Mouse (Mus musculus) mesoderm, embryonic 11.5 days (tissue): ENCODE results near the gene Pradc1.
A peak's percentile ranks its signal among the peaks of the same experiment; 100 is the strongest.

ENCODE experiments used
- DNase-seq: peaks from one replicate; pipeline ENCODE4 v3.0.0-alpha.2; 2012; ENCODE audit warnings: low read depth, low spot score

The Pradc1 gene

GRCm38 (mm10) chr6:85451664-85452410 is at the start of gene Pradc1:
Gene Pradc1, minus strand, starts transcription at chr6:85451970.
- peak; percentile 95 for DNase-seq

GRCm38 (mm10) chr6:85500416-85500815 is 48.6 kb upstream of the Pradc1 start:
- no peak for DNase-seq

- DNase-seq = no peak
Observed at GRCm38 (mm10) chr6:85498147-85498546, 46.4 kb upstream of the Pradc1 start.

GRCm38 (mm10) chr6:85496976-85497375 is 45.2 kb upstream of the Pradc1 start:
- DNase-seq = no peak

GRCm38 (mm10) chr6:85491606-85492005 is 39.8 kb upstream of the Pradc1 start:
- no peak for DNase-seq

- no peak for DNase-seq
Observed at GRCm38 (mm10) chr6:85490252-85490651, 38.5 kb upstream of the Pradc1 start.

DNA sequence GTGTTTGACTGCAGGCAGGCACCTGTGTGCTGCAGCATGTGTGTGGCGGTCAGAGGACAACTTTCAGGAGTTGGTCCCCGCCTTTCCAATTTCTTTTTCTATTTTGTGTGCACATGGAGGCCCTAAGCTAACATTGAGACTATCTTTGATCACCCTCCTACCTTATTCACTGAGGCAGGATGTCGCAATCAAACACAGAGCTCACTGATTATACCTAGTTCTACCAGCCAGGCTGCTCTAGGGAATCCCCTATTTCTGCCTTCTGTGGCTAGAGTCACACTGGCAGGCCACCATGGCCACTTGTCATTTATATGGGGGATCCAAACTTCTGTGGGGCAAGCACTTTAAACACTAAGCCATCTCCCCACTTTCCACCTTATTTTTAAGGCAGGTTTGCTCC is 37.9 kb upstream of the Pradc1 start:
- no peak for DNase-seq

GRCm38 (mm10) chr6:85488510-85488909 is 36.7 kb upstream of the Pradc1 start:
- no peak for DNase-seq

DNA sequence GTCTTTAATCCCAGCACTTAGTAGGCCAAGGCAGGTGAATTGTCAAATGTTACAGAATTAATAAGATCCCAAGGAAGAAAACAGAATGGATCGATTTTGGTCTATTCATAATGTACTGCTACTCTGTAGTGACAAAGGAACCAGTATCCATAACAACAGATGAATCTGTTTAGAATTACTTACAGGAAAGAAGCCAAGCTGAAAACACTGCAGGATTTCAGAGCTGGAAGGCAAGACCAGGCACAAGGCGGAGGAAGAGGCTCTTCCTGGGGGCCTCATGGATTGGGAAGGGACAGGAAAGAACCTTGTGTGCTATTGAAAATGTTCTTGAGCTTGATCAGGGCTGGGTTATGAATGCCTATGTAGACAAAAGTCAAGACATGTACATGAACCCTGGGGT is 34.0 kb upstream of the Pradc1 start:
- DNase-seq = no peak

DNA sequence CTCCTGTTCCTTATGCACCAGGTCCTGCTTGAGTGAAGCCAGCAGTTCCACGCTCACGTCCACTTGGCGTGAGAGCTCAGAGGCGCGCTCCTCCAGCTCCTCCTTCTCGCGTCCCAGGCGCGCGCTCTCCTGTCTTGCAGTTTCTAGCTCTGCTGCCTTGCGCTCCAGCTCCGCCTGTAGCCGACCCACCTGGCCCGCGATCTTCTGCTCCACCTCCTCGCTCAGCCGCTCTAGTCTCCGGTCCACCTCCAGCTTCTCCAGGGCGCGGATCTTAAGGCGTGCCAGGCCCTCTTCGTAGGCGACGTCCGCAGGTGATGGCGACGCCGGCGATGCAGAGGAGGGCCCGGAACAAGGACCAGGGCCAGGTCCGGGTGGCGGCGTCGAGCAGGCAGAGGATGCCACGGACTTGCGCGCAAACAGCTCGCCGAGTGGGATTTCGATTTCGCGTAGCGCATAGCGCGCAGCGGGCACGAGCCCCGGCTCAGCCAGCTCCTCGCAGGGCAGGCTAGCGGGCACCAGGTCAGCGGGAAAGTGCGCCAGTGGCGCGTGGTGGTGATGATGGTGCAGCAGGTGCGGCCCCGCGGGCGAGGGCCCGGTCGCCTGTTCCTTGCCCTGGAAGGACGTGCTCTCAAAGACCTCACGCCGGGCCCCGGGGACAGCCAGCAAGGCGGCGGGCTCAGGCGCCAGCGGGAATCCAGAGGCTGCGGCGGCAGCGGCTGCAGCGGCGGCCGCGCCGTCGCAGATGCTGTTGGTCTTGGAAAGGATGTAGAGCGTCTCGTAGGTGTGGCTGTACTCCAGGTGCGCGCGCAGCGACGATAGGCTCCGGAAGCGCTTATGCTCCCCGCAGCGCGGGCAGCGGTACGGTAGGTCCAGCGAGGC is 32.3 kb upstream of the Pradc1 start:
- DNase-seq = peak; percentile 39

- no peak for DNase-seq
Observed at GRCm38 (mm10) chr6:85480685-85481084, 28.9 kb upstream of the Pradc1 start.

GRCm38 (mm10) chr6:85479979-85480378 is 28.2 kb upstream of the Pradc1 start:
- DNase-seq = no peak

- no peak for DNase-seq
Observed at GRCm38 (mm10) chr6:85478416-85478815, 26.6 kb upstream of the Pradc1 start.

DNA sequence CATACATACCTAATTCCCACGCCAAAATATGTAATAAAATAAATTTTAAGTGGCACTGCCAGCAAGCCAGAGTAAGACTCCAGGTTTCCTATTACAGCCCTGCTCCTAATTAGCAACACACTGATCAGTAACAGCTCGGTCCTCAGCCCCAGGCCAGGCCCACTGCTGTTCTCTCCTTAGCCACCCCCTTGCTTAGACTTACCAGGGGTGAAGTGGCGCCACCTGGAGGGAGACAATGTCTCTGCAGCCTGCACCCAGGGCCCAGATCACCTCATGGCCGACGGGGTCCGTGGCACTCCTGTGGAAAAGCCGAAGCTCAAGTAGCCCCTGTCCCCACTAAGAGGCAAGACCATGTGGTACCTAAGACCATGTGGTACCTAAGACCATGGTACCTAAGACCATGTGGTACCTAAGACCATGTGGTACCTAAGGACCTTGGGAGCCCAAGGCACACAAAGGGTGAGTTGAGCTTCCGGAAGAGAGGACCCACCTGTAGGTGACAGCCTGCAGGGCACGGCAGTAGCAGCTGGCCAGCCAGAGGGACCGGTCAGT is 25.7 kb upstream of the Pradc1 start:
- DNase-seq = peak; percentile 42

- no peak for DNase-seq
Observed at GRCm38 (mm10) chr6:85475581-85475980, 23.8 kb upstream of the Pradc1 start.

GRCm38 (mm10) chr6:85472542-85472941 is 20.8 kb upstream of the Pradc1 start:
- no peak for DNase-seq

DNA sequence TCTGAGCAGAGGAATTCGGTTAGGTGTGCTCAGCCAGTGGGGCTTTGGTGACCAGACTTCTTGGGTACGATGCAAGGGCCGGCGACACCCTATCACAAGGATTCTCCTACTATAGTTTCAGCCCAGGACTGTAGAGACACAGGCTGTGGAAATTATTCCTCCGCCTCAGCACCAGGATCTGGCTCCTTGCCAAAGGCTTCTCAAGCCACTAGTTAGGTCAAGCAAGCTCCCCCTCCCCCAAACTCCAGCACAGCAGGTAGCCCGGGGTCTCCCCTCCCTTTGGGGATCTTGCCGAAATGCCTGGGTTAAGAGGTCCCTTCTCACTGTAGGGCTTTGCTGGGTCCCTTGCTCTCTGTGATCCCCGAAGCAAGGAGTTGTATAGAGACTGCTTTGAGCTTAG is 20.2 kb upstream of the Pradc1 start:
- DNase-seq = no peak

DNA sequence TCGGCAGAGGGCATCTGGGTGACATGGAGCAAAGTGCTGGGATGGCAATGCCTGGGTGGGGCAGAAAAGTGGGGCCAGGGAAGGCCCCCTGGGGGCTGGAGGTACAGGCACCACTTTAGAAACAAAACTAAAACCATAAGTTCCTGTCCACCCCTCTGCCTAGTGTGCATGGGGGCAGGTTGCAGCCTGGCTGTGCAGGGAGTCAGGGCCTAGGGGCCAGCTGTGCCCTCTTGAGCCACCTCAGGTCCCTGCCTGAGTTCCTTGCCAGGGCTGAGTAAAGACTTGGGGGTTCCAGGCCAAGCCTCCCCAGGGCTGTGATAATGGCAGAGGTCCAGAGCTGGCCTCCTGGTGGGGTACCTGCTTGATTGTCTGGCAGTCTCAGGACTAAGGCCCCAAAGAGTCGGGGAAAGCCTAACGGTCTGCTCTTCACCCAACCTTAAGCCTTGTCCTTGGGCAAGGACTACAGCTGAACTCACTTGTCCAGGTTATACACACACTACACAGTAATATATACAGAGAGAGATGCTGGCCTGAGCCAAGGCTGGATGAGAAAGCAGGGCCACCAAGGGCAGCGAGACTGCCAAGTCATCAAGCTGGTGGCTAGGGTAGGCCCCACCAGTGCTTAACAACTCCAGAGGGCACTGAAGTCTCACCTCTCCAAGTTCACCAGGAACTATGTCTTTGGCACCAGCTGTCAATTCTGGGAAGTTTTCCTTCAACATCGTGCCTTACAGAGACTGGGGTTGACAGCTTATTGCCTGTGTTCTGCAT is 18.1 kb upstream of the Pradc1 start:
- DNase-seq = no peak

GRCm38 (mm10) chr6:85465381-85465780 is 13.6 kb upstream of the Pradc1 start:
- no peak for DNase-seq

DNA sequence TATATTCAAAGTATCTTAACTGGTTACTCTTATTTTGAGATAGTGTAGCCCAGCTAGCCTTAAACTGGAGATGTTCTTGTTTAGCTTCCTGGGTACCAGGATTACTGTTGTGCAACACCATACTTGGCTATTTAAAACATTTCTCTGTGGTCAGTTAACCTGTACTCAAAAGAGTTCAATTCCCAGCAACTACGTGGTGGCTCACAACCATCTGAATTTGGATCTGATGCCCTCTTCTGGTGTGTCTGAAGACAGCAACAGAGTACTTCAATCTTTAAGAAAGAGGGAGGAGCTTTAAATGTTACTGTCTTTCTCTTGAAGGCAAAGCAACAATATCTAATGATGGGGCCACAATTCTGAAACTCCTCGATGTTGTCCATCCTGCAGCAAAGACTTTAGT is 7.9 kb upstream of the Pradc1 start:
- DNase-seq = no peak

DNA sequence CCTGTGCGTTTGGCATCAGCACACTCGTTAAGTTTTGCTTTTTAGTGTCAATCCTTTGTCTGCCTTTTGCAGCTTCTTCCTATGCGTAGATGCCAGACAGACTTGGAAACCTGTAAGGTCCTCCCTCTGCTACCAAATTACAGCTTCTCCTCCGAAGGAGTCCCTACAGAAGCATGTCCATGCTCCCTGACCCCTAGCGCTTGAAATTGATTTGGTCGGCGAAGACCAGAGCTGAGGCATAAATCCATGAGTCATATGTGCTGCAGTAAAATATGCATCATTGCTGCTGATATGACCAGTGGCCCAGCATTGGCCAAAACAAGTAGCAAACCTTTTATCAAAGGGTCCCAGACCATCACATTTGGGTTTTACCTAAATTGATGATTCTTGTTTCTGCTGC is 1.0 kb upstream of the Pradc1 start:
- no peak for DNase-seq

DNA sequence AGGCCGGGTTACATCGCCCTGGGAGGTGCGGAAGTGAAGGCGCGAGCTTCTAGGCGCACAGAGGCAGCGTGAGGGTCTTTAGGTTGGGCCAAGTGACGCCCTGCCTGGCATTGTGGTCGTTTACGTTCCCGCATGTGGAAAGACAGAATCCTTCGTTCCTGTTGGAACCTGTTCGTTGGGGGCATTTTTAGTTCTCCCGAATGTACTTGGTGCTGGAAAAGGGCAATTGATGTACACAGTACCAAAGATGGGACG is 568 bp upstream of the Pradc1 start:
- DNase-seq = no peak
